Mouse (Mus musculus) frontal cortex, adult (tissue): ENCODE data around the gene Pak6.
"Not testable (repeated sequence)": the region's sequence is repeated elsewhere in the genome, so short reads cannot be mapped to it uniquely, and the experiment has no call there.

ENCODE experiments used
- ATAC-seq: cut with Nextera tagmentation; 2 replicates; pipeline ENCODE4 v1.9.2; 2017; ENCODE audit warnings: mild to moderate bottlenecking, moderate library complexity, mixed read lengths; ENCODE audit not compliant: low TSS enrichment

The Pak6 gene

GRCm38 (mm10) chr2:118662902-118663803 lies at the start of gene Pak6:
Gene Pak6, plus strand, starts transcription at chr2:118663303.
- ATAC-seq, result peak; percentile 29

- ATAC-seq, result no peak
Measured at GRCm38 (mm10) chr2:118618013-118618412, 45.1 kb upstream of the Pak6 start.

GRCm38 (mm10) chr2:118620101-118620500 lies 43.0 kb upstream of the Pak6 start:
- no peak for ATAC-seq

GRCm38 (mm10) chr2:118620608-118621007 lies 42.5 kb upstream of the Pak6 start:
- no peak for ATAC-seq

- peak; percentile 50; the same call in 1 of the 2 replicates for ATAC-seq
Measured at GRCm38 (mm10) chr2:118629276-118629675, 33.8 kb upstream of the Pak6 start.

- ATAC-seq, result no peak
Measured at GRCm38 (mm10) chr2:118633441-118633840, 29.7 kb upstream of the Pak6 start.

GRCm38 (mm10) chr2:118637258-118637657 lies 25.8 kb upstream of the Pak6 start:
- no peak for ATAC-seq

GRCm38 (mm10) chr2:118637888-118638526 lies 25.1 kb upstream of the Pak6 start:
- ATAC-seq, result peak; percentile 85

- ATAC-seq, result no peak
Measured at GRCm38 (mm10) chr2:118638686-118639085, 24.4 kb upstream of the Pak6 start.

GRCm38 (mm10) chr2:118641147-118641546 lies 22.0 kb upstream of the Pak6 start:
- ATAC-seq, result no peak

- ATAC-seq, result no peak
Measured at GRCm38 (mm10) chr2:118642431-118642830, 20.7 kb upstream of the Pak6 start.

- no peak for ATAC-seq
Measured at GRCm38 (mm10) chr2:118642942-118643341, 20.2 kb upstream of the Pak6 start.

GRCm38 (mm10) chr2:118646665-118647064 lies 16.4 kb upstream of the Pak6 start:
- ATAC-seq, result no peak

- not testable (repeated sequence) for ATAC-seq
Measured at GRCm38 (mm10) chr2:118650697-118651096, 12.4 kb upstream of the Pak6 start.

- no peak for ATAC-seq
Measured at GRCm38 (mm10) chr2:118656688-118657281, 6.3 kb upstream of the Pak6 start.

- ATAC-seq, result no peak
Measured at GRCm38 (mm10) chr2:118658457-118658856, 4.6 kb upstream of the Pak6 start.

- peak; percentile 67 for ATAC-seq
Measured at GRCm38 (mm10) chr2:118659077-118659476, 4.0 kb upstream of the Pak6 start.

- 0 out of 2 replicates have a peak, but pooled peaks have one; percentile 1 for ATAC-seq
Measured at GRCm38 (mm10) chr2:118659493-118659892, 3.6 kb upstream of the Pak6 start.

GRCm38 (mm10) chr2:118659998-118660452 lies 3.1 kb upstream of the Pak6 start:
- ATAC-seq, result peak; percentile 60

- no peak for ATAC-seq
Measured at GRCm38 (mm10) chr2:118661891-118662290, 1.2 kb upstream of the Pak6 start.

- ATAC-seq, result 0 out of 2 replicates have a peak, but pooled peaks have one; percentile 14
Measured at GRCm38 (mm10) chr2:118663804-118664766, 982 bp downstream of the Pak6 start.
